Mouse (Mus musculus) forebrain, embryonic 10.5 days (tissue): Measurements from ENCODE around the gene Atp5b. TPM values are rescaled to one million over a fixed set of nuclear protein-coding genes. Genes with fewer than 3 reads are reported as not detected.

Experiments used
- DNase-seq: peaks from one replicate; pipeline ENCODE4 v3.0.0-alpha.2; 2017; ENCODE audit warnings: low spot score; ENCODE audit errors: extremely low spot score
- H3K27ac ChIP-seq: fragments of 300-500 bp; sonication (generic); 2 replicates; pipeline ENCODE4 v1.5.1; 2016; ENCODE audit warnings: mild to moderate bottlenecking
- H3K27me3 ChIP-seq: fragments of 300-500 bp; sonication (generic); 2 replicates; pipeline ENCODE4 v1.6.1; 2016; ENCODE audit warnings: mild to moderate bottlenecking; ENCODE audit not compliant: poor library complexity, severe bottlenecking
- H3K36me3 ChIP-seq: fragments of 300-500 bp; sonication (generic); replicated peaks from 2 replicates; pipeline ENCODE4 v1.6.1; 2016; ENCODE audit warnings: mild to moderate bottlenecking, moderate library complexity
- H3K4me1 ChIP-seq: fragments of 300-500 bp; sonication (generic); 2 replicates; pipeline ENCODE4 v1.6.1; 2016
- H3K4me3 ChIP-seq: fragments of 300-500 bp; sonication (generic); 2 replicates; pipeline ENCODE4 v1.5.1; 2016; ENCODE audit warnings: mild to moderate bottlenecking, moderate library complexity
- H3K9me3 ChIP-seq: fragments of 300-500 bp; sonication (generic); 2 replicates; pipeline ENCODE4 v1.6.1; 2016; ENCODE audit warnings: mild to moderate bottlenecking, moderate library complexity
- WGBS: fragments of 180-500 bp; shearing (Covaris S2); methylation state at CpG from one replicate; pipeline ENCODE4 v1.1.7; 2016; 5-methylcytosine and 5-hydroxymethylcytosine counted together
- polyA plus RNA-seq: library from polyadenylated mRNA; unstranded; fragments of >200 nt; fragmentation: Nextera tagmentation; extraction: Ambion mirVana; gene quantifications from 2 replicates; pipeline ENCODE4 v1.2.1, GENCODE M21; 2016

Gene Atp5b
- polyA plus RNA-seq, 1 experiment from 2014 or later = 2,329 TPM

- peak overlapping the region; percentile 95 for H3K27ac ChIP-seq
- no peaks in the 10 kb centered on the region for H3K9me3 ChIP-seq
- peaks cover 23% of the 10 kb centered on the region for H3K36me3 ChIP-seq
- 29% methylated on average over 13 of the region's 13 CpGs for WGBS
- DNase-seq = peak; percentile 19
- H3K4me3 ChIP-seq = peak overlapping the region; percentile 90
- peaks cover 74% of the 10 kb centered on the region for H3K4me1 ChIP-seq
- H3K27me3 ChIP-seq = no peaks in the 10 kb centered on the region; the same call in 1 of the 2 replicates
Observed at GRCm38 (mm10) chr10:128093496-128094294, 10.6 kb downstream of the Atp5b start.

GRCm38 (mm10) chr10:128094340-128094968, 11.4 kb downstream of the Atp5b start:
- H3K9me3 ChIP-seq = no peaks in the 10 kb centered on the region
- peaks cover 75% of the 10 kb centered on the region for H3K4me1 ChIP-seq
- WGBS = 10% methylated on average over 19 of the region's 19 CpGs
- peak; percentile 80 for DNase-seq
- peak overlapping the region; percentile 95 for H3K27ac ChIP-seq
- peak overlapping the region; percentile 90 for H3K4me3 ChIP-seq
- no peaks in the 10 kb centered on the region; the same call in 1 of the 2 replicates for H3K27me3 ChIP-seq
- H3K36me3 ChIP-seq = peaks cover 15% of the 10 kb centered on the region

- peaks cover 8% of the 10 kb centered on the region for H3K36me3 ChIP-seq
- H3K27ac ChIP-seq = peak overlapping the region; percentile 95
- DNase-seq = no peak
- H3K4me1 ChIP-seq = peaks cover 75% of the 10 kb centered on the region
- H3K27me3 ChIP-seq = no peaks in the 10 kb centered on the region; the same call in 1 of the 2 replicates
- WGBS = 19% methylated on average over 9 of the region's 9 CpGs
- peak overlapping the region; percentile 90 for H3K4me3 ChIP-seq
- H3K9me3 ChIP-seq = no peaks in the 10 kb centered on the region
Observed at GRCm38 (mm10) chr10:128095003-128095636, 12.0 kb downstream of the Atp5b start.

GRCm38 (mm10) chr10:128096313-128096692, 13.2 kb downstream of the Atp5b start:
- Histone ChIP-seq H3K27ac (peak overlapping the region; percentile 91), H3K9me3 (no peaks in the 10 kb centered on the region), H3K4me1 (peaks cover 68% of the 10 kb centered on the region), H3K4me3 (peak overlapping the region; percentile 100), H3K27me3 (no peaks in the 10 kb centered on the region; the same call in 1 of the 2 replicates), H3K36me3 (peaks cover 9% of the 10 kb centered on the region)
- DNase-seq = no peak
- 16% methylated on average over 4 of the region's 4 CpGs for WGBS

GRCm38 (mm10) chr10:128096693-128097586, 13.9 kb downstream of the Atp5b start:
- peak; percentile 92 for DNase-seq
- H3K9me3 ChIP-seq = no peaks in the 10 kb centered on the region
- H3K27me3 ChIP-seq = no peaks in the 10 kb centered on the region; the same call in 1 of the 2 replicates
- peak overlapping the region; percentile 91 for H3K27ac ChIP-seq
- H3K4me1 ChIP-seq = peaks cover 61% of the 10 kb centered on the region
- WGBS = under 1% methylated on average over 86 of the region's 86 CpGs
- H3K4me3 ChIP-seq = peak overlapping the region; percentile 100
- H3K36me3 ChIP-seq = peaks cover 13% of the 10 kb centered on the region

- Histone ChIP-seq H3K27ac (peak overlapping the region; percentile 91), H3K4me3 (peak overlapping the region; percentile 100), H3K36me3 (peaks cover 13% of the 10 kb centered on the region), H3K9me3 (no peaks in the 10 kb centered on the region), H3K27me3 (no peaks in the 10 kb centered on the region; the same call in 1 of the 2 replicates), H3K4me1 (peaks cover 55% of the 10 kb centered on the region)
- DNase-seq = peak; percentile 38
- WGBS = 0% methylated on average over 13 of the region's 13 CpGs
Observed at GRCm38 (mm10) chr10:128097587-128097971, 14.5 kb downstream of the Atp5b start.

- Histone ChIP-seq H3K27me3 (no peaks in the 10 kb centered on the region), H3K4me3 (no peak overlapping the region), H3K36me3 (peaks cover 64% of the 10 kb centered on the region), H3K27ac (no peak overlapping the region), H3K9me3 (no peaks in the 10 kb centered on the region), H3K4me1 (no peaks in the 10 kb centered on the region)
- WGBS = 89% methylated on average over 4 of the region's 4 CpGs
- DNase-seq = no peak
Observed at GRCm38 (mm10) chr10:128110103-128110761, 27.2 kb downstream of the Atp5b start.

GRCm38 (mm10) chr10:128111227-128111626, 28.2 kb downstream of the Atp5b start:
- peaks cover 74% of the 10 kb centered on the region for H3K36me3 ChIP-seq
- no peaks in the 10 kb centered on the region for H3K9me3 ChIP-seq
- no peaks in the 10 kb centered on the region for H3K4me1 ChIP-seq
- no peak overlapping the region for H3K4me3 ChIP-seq
- no peak for DNase-seq
- no peaks in the 10 kb centered on the region for H3K27me3 ChIP-seq
- no peak overlapping the region for H3K27ac ChIP-seq

GRCm38 (mm10) chr10:128123833-128124232, 40.8 kb downstream of the Atp5b start:
- no peaks in the 10 kb centered on the region for H3K4me1 ChIP-seq
- no peak for DNase-seq
- no peak overlapping the region for H3K4me3 ChIP-seq
- H3K9me3 ChIP-seq = no peaks in the 10 kb centered on the region
- peaks cover 99% of the 10 kb centered on the region for H3K36me3 ChIP-seq
- H3K27me3 ChIP-seq = no peaks in the 10 kb centered on the region
- WGBS = 96% methylated on average over 7 of the region's 7 CpGs
- H3K27ac ChIP-seq = no peak overlapping the region

- Histone ChIP-seq H3K36me3 (peaks cover 96% of the 10 kb centered on the region), H3K27ac (no peak overlapping the region), H3K4me3 (no peak overlapping the region), H3K4me1 (no peaks in the 10 kb centered on the region), H3K9me3 (no peaks in the 10 kb centered on the region), H3K27me3 (no peaks in the 10 kb centered on the region)
- DNase-seq = no peak
- WGBS = 93% methylated on average over 9 of the region's 9 CpGs
Observed at GRCm38 (mm10) chr10:128124831-128125230, 41.8 kb downstream of the Atp5b start.

- peaks cover 95% of the 10 kb centered on the region for H3K36me3 ChIP-seq
- WGBS = 96% methylated on average over 14 of the region's 14 CpGs
Observed at GRCm38 (mm10) chr10:128125951-128126350, 42.9 kb downstream of the Atp5b start.

More at GRCm38 (mm10) chr10:128125951-128126350, 42.9 kb downstream of the Atp5b start:
- no peaks in the 10 kb centered on the region for H3K27me3 ChIP-seq
- H3K27ac ChIP-seq = no peak overlapping the region
- no peaks in the 10 kb centered on the region for H3K4me1 ChIP-seq
- no peak overlapping the region for H3K4me3 ChIP-seq
- H3K9me3 ChIP-seq = no peaks in the 10 kb centered on the region
- DNase-seq = no peak
